Mouse (Mus musculus): ENCODE data around the gene Rad51b. TPM values are rescaled to one million over a fixed set of nuclear protein-coding genes. Genes with fewer than 3 reads are reported as not detected.

The Rad51b gene
- polyA plus RNA-seq, 1 experiment from 2014 or later = 8.0 TPM

DNA sequence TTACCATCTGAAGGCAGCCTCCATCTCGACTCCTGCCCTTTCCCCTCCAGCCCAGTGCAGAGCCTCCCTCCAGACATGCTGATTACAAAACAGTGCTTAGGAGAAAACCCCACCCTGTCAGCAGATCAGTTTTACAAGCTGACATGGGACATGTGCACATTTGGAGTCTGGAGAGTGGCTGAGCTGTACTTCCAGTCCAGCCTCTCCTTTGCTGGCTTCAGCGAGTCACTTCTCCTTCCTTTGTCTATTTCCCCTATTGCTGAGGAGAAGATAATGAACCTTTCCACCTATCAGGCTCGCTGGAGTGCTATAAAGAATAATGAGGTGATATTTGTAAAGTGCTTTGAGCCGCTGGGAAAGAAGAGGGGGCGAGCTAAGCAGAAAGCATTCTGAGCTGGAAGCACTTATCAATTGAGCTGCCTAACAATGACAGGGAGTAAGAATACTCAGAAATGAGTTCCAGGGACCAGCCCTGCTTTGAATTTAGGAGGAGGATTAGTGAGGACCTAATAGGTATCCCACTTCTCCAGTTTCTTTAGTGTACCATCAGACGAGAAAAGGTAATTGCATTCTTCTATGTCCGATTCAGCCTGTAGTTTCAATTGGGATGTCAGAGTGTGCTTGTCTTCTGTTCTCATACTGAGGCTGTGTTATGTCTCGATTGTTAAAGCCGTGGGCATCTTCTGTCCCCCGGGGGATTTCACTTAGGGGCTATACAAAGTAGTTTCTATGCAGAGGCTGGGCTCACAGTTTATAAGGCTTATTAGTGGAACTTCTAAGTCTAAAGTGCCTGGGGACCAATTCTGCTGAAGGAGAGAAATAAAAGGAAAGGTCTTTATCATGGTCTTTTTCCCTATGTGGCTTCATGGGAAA is 453.4 kb downstream of the Rad51b start:
- Histone ChIP-seq H3K9me3 (no peaks in the 10 kb centered on the region), H3K4me1 (replicated peaks) (peaks cover 64% of the 10 kb centered on the region), H3K36me3 (no peaks in the 10 kb centered on the region), H3K4me2 (peak overlapping the region; percentile 9), H3K4me3 (replicated peaks) (no peak overlapping the region), H3K27ac (peak overlapping the region; percentile 57), H3K9ac (replicated peaks) (no peak overlapping the region), H3K27me3 (no peaks in the 10 kb centered on the region)
- ATAC-seq (ENCODE audit: insufficient number of reproducible peaks, insufficient read depth, low FRiP score, low TSS enrichment, low read depth) = peak; percentile 57
- WGBS = 10% methylated on average over 10 of the region's 10 CpGs

DNA sequence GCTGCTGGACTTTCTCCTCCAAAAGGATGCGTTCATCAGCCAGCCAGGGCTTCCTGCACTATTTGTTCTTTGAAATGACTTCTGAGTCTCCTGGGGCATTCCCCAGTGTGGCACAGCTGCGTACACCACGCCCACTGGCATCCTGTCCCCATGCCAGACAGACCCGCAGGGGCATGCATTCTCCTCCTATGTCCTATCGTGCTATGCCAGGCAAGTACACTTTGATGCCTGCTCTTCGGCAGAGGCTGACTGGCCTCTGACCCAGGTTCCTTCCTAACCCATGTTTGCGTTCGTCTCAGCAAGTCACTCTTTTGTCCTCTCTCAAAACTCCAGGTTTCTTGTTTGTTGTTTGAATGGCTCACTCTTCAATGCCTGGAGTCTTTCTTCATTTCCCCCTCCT is 454.7 kb downstream of the Rad51b start:
- Histone ChIP-seq H3K9ac (replicated peaks) (no peak overlapping the region), H3K9me3 (no peaks in the 10 kb centered on the region), H3K36me3 (no peaks in the 10 kb centered on the region), H3K4me3 (replicated peaks) (no peak overlapping the region), H3K4me2 (no peak overlapping the region), H3K27me3 (no peaks in the 10 kb centered on the region), H3K4me1 (replicated peaks) (peaks cover 65% of the 10 kb centered on the region), H3K27ac (peak overlapping the region; percentile 57; the same call in 1 of the 2 replicates)
- WGBS = 39% methylated on average over 8 of the region's 8 CpGs
- ATAC-seq (ENCODE audit: insufficient number of reproducible peaks, insufficient read depth, low FRiP score, low TSS enrichment, low read depth) = no peak

DNA sequence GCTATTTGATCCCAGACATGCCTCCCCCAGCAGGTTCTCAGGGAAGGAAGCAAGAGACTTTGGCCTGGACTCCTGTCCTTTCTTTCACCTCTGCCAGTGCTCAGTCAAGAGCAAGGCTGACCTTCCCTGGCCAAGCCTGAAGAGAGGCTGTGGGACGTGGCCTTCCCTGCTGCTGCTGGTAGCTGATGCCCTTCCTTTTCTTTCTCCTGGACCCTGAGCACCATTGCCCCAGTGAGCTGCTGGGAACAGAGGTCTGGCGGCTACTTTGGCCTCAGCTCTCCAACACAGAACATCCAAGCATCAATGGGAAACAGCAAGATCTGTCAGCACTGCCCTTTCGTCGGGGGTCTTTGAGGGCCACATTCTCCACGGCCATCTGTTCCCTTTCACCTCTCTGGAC is 455.1 kb downstream of the Rad51b start:
- Histone ChIP-seq H3K9me3 (no peaks in the 10 kb centered on the region), H3K4me3 (replicated peaks) (no peak overlapping the region), H3K9ac (replicated peaks) (no peak overlapping the region), H3K36me3 (no peaks in the 10 kb centered on the region), H3K27ac (peak overlapping the region; percentile 57), H3K4me1 (replicated peaks) (peaks cover 67% of the 10 kb centered on the region), H3K4me2 (no peak overlapping the region), H3K27me3 (no peaks in the 10 kb centered on the region)
- WGBS = 31% methylated on average over 5 of the region's 5 CpGs
- ATAC-seq (ENCODE audit: insufficient number of reproducible peaks, insufficient read depth, low FRiP score, low TSS enrichment, low read depth) = no peak

DNA sequence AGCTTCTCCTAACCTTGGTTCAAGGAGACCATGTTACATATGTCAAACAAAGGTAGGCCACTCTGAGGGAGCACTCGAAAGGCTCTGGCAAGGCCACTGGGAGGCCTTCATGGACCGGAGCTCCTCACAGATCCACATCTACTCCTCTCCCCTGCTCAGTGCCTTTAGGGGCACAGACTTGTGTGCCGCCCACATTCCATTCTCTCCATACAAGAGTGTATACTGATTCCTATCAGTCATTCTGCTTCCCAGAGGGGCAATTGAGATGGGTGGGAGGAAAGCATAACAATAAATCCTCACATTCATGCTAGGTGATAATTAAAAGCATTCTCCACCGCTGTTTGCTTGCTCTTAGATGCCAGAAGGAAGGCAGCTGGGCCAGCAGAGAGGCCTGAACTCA is 458.5 kb downstream of the Rad51b start:
- ATAC-seq (ENCODE audit: insufficient number of reproducible peaks, insufficient read depth, low FRiP score, low TSS enrichment, low read depth) = no peak; the same call in 1 of the 2 replicates
- peak overlapping the region; percentile 73 for H3K27ac ChIP-seq
- H3K4me3 ChIP-seq (replicated peaks) = no peak overlapping the region
- no peak overlapping the region for H3K9ac ChIP-seq (replicated peaks)
- no peaks in the 10 kb centered on the region for H3K27me3 ChIP-seq
- peaks cover 64% of the 10 kb centered on the region for H3K4me1 ChIP-seq (replicated peaks)
- H3K36me3 ChIP-seq = no peaks in the 10 kb centered on the region
- H3K9me3 ChIP-seq = no peaks in the 10 kb centered on the region
- 38% methylated on average over 4 of the region's 4 CpGs for WGBS
- no peak overlapping the region for H3K4me2 ChIP-seq

DNA sequence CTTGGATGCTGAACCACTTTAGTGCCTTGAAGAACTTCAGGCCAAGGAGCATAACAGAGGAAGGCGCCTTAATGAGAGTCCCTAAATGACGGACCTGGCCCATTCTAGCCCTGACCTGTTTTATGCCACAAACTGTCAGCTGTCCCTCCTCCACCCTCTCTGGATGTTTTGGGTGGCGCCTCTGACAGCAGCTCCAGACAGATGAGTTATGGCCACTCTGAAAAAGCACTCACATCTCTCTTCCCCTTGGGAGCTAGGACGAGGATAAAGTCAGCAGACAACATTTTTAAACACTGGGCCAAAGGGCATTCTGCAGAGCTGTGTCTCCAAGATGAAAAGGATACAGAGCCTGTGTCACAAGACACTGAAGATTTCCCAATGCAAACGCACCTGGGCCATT is 459.3 kb downstream of the Rad51b start:
- H3K27ac ChIP-seq = 0 out of 2 replicates have a peak overlapping the region, but pooled peaks have one; percentile 12
- no peaks in the 10 kb centered on the region for H3K27me3 ChIP-seq
- no peak overlapping the region for H3K4me3 ChIP-seq (replicated peaks)

DNA sequence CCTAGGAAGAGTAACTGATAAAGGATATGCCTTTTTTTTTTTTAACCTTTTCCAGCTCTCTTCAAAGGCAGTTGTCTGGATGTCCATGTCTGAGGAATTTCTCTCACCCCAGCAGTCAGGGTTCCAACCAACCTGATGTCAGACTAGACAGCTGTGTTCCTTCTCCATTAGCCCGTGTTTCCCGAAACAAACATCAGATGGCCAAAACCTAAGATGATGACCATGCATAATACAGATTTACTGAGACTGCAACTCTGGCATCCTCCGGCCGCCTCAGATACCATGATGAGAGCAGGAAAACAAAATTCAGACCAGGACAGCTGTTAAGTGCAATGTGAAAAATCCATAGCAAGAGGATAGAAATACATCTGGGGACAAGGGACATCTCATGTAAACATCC is 460.7 kb downstream of the Rad51b start:
- Histone ChIP-seq H3K4me1 (replicated peaks) (peaks cover 46% of the 10 kb centered on the region), H3K27ac (no peak overlapping the region), H3K9ac (replicated peaks) (no peak overlapping the region), H3K4me3 (replicated peaks) (no peak overlapping the region), H3K27me3 (no peaks in the 10 kb centered on the region), H3K36me3 (no peaks in the 10 kb centered on the region), H3K4me2 (no peak overlapping the region), H3K9me3 (no peaks in the 10 kb centered on the region)
- 69% methylated on average over 4 of the region's 4 CpGs for WGBS
- no peak for ATAC-seq (ENCODE audit: insufficient number of reproducible peaks, insufficient read depth, low FRiP score, low TSS enrichment, low read depth)

More for the DNA sequence above, 459.3 kb downstream of the Rad51b start:
- Histone ChIP-seq H3K4me1 (replicated peaks) (peaks cover 61% of the 10 kb centered on the region), H3K9ac (replicated peaks) (no peak overlapping the region), H3K4me2 (no peak overlapping the region), H3K36me3 (no peaks in the 10 kb centered on the region), H3K9me3 (no peaks in the 10 kb centered on the region)
- ATAC-seq (ENCODE audit: insufficient number of reproducible peaks, insufficient read depth, low FRiP score, low TSS enrichment, low read depth) = no peak
- 41% methylated on average over 5 of the region's 5 CpGs for WGBS

DNA sequence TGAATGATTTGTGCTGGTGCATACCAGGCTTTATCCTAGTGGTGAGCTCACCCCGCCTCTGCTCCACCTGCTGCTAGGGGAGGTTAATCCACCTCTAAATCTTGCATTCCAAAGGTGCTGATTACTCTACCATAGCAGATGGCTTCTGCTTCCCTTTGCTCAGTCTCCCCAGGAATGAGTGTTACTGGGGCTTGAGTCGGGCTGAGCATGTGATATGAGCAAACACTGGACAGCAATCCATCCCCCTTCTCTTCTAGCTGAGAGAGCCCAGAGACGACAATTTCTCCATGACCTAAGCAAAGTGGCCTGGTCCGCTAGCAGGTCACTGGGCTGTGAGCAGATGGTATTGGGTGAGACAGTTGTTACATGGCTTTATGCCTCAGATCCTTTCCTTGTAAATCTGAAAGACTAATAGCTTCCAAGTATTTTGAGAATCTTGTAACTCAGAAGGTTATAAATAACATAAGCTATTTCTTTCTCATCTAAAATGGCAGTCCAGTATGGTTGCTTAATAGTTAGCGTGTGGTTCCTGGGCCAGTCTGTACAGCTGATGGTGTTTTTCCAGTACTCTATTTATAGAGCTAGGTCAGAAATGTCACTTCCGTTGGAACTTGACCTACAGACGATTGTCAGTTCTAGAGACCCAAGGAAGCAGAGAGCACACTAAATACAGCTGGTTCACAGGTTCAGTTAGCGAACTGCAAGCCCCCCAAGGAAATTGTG is 462.3 kb downstream of the Rad51b start:
- Histone ChIP-seq H3K4me1 (replicated peaks) (peaks cover 41% of the 10 kb centered on the region), H3K27ac (0 out of 2 replicates have a peak overlapping the region, but pooled peaks have one; percentile 1), H3K36me3 (no peaks in the 10 kb centered on the region), H3K4me2 (no peak overlapping the region), H3K4me3 (replicated peaks) (no peak overlapping the region), H3K9me3 (no peaks in the 10 kb centered on the region), H3K27me3 (no peaks in the 10 kb centered on the region), H3K9ac (replicated peaks) (no peak overlapping the region)
- ATAC-seq (ENCODE audit: insufficient number of reproducible peaks, insufficient read depth, low FRiP score, low TSS enrichment, low read depth) = 0 out of 2 replicates have a peak, but pooled peaks have one; percentile 15
- 61% methylated on average over 8 of the region's 8 CpGs for WGBS

DNA sequence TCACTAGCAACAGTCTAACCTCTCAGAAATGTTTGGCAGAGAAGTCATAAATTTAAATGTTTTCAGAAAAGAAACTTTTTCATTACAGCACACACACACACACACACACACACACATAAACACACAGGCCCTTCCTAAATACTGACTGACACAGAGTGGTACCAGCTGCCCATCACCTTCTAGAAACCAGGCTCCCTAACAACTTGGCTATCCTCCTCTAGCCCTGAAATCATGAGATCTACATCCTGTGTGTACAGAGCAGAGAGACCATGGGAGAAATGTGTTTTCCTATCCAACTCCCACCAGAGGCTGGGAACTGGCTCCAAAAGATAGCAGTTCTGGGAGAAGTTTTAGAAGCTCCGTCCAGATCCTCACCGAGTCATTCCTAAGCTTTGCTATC is 464.1 kb downstream of the Rad51b start:
- WGBS = 89% methylated on average over 2 of the region's 2 CpGs
- Histone ChIP-seq H3K27ac (no peak overlapping the region), H3K27me3 (no peaks in the 10 kb centered on the region), H3K9me3 (no peaks in the 10 kb centered on the region), H3K4me1 (replicated peaks) (peaks cover 29% of the 10 kb centered on the region), H3K9ac (replicated peaks) (no peak overlapping the region), H3K4me2 (no peak overlapping the region), H3K36me3 (no peaks in the 10 kb centered on the region), H3K4me3 (replicated peaks) (no peak overlapping the region)
- no peak for ATAC-seq (ENCODE audit: insufficient number of reproducible peaks, insufficient read depth, low FRiP score, low TSS enrichment, low read depth)

DNA sequence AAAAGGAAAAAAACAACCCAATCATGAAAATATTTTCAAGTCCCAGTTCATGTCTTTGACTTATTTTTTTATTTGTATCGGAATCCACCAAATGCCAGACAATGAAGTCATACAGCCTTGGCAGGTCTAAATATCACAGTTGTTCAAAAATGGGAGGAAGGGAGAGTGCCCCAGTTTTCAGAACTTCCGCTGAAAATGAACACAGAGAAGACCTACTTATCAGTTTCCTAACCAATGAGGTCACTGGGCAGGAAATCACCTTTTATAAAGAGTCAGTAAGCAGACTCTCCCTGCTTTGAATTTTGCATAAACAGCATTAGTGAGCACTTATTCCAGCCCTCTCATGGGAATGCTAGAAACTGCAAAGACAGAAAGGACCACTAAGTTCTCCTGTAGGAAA is 465.0 kb downstream of the Rad51b start:
- Histone ChIP-seq H3K36me3 (no peaks in the 10 kb centered on the region), H3K4me3 (replicated peaks) (no peak overlapping the region), H3K27me3 (no peaks in the 10 kb centered on the region), H3K4me2 (no peak overlapping the region), H3K9me3 (no peaks in the 10 kb centered on the region), H3K27ac (0 out of 2 replicates have a peak overlapping the region, but pooled peaks have one; percentile 31), H3K9ac (replicated peaks) (no peak overlapping the region), H3K4me1 (replicated peaks) (peaks cover 21% of the 10 kb centered on the region; the same call in 1 of the 2 replicates)
- WGBS = 73% methylated on average over 2 of the region's 2 CpGs
- no peak for ATAC-seq (ENCODE audit: insufficient number of reproducible peaks, insufficient read depth, low FRiP score, low TSS enrichment, low read depth)

DNA sequence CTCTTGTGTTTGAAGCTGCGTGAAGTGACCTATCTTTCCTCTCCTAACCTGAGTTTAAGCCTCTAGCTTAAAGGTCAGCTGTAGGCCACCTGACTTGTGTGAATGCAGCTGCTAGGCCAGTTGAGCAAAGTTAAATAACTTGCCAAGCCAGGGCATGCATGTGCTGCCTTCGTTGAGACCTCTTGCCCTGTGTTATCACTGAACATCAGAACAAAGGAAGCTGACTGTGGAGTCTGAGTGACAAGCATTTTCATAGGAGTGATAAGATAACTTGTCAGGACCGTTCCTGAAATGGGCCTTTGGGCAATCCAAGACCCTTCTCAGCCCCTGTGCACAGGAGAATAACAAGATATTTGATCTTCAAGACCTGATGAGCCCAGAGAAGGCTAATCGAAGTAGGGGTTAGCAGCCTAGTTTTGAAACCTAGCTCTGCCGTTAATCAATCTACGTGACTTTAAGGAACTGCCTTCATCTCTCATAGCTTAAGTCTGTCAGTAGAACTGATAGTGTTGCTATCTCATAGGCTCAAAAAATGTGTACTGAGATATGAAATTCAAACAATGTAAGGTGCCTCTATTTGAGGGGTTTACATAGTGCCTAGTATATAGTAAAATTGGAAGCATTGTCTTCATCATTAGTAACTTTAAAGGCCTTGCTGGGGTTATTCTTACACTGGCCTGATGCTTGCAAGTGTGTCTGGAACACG is 465.6 kb downstream of the Rad51b start:
- no peak for ATAC-seq (ENCODE audit: insufficient number of reproducible peaks, insufficient read depth, low FRiP score, low TSS enrichment, low read depth)
- no peaks in the 10 kb centered on the region for H3K9me3 ChIP-seq
- H3K27me3 ChIP-seq = no peaks in the 10 kb centered on the region
- 59% methylated on average over 7 of the region's 7 CpGs for WGBS
- peaks cover 21% of the 10 kb centered on the region; the same call in 1 of the 2 replicates for H3K4me1 ChIP-seq (replicated peaks)
- no peak overlapping the region for H3K9ac ChIP-seq (replicated peaks)
- no peak overlapping the region for H3K4me2 ChIP-seq
- H3K4me3 ChIP-seq (replicated peaks) = no peak overlapping the region
- 0 out of 2 replicates have a peak overlapping the region, but pooled peaks have one; percentile 31 for H3K27ac ChIP-seq
- H3K36me3 ChIP-seq = no peaks in the 10 kb centered on the region

DNA sequence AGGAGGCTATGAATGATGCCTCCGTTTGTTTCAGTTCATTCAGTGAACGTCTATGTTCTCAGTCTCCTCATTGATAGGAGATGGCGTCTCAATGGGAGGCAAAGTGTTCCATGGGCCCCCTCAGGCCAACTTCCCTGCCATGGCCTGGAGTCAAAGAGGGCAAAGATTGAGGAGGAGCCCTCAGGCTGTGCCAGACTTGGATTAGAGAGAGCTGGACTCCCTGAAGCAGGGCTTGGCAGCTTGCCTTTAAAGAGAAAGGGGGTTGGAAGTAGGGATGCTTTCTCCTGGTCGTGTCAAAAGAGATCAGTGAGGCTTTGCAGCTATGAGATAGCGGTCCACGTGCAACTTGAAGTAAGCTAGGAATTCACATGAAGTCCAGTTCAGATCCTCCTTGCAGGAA is 469.0 kb downstream of the Rad51b start:
- WGBS = 90% methylated on average over 6 of the region's 6 CpGs
- no peak overlapping the region for H3K27ac ChIP-seq
- no peak overlapping the region for H3K4me3 ChIP-seq (replicated peaks)
- no peak for ATAC-seq (ENCODE audit: insufficient number of reproducible peaks, insufficient read depth, low FRiP score, low TSS enrichment, low read depth)
- no peaks in the 10 kb centered on the region for H3K9me3 ChIP-seq
- H3K36me3 ChIP-seq = no peaks in the 10 kb centered on the region
- no peaks in the 10 kb centered on the region for H3K4me1 ChIP-seq (replicated peaks)
- H3K4me2 ChIP-seq = no peak overlapping the region
- H3K9ac ChIP-seq (replicated peaks) = no peak overlapping the region
- no peaks in the 10 kb centered on the region for H3K27me3 ChIP-seq
